Mouse (Mus musculus): Measurements from ENCODE around the gene Pde1c. TPM values are rescaled to one million over a fixed set of nuclear protein-coding genes. Genes with fewer than 3 reads are reported as not detected.
A peak's percentile ranks its signal among the peaks of the same experiment; 100 is the strongest.

Gene Pde1c
- polyA plus RNA-seq, 1 experiment from 2014 or later, result 3.4 TPM

GRCm38 (mm10) chr6:56416191-56416590, 152.7 kb downstream of the Pde1c start:
- H3K27ac ChIP-seq (replicated peaks), result no peak overlapping the region
- H3K9me3 ChIP-seq (replicated peaks), result no peaks in the 10 kb centered on the region
- whole genome bisulfite sequencing, result 81% methylated on average over 4 of the region's 4 CpGs
- no peak for DNase-seq (ENCODE audit: low spot score)
- no peak overlapping the region for H3K4me3 ChIP-seq
- H3K36me3 ChIP-seq, result no peaks in the 10 kb centered on the region
- no peaks in the 10 kb centered on the region for H3K27me3 ChIP-seq (ENCODE audit: low read depth, poor library complexity, severe bottlenecking)
- H3K4me1 ChIP-seq, result no peaks in the 10 kb centered on the region

- Histone ChIP-seq H3K4me3 (no peak overlapping the region), H3K27me3 (ENCODE audit: low read depth, poor library complexity, severe bottlenecking) (no peaks in the 10 kb centered on the region), H3K4me1 (no peaks in the 10 kb centered on the region), H3K9me3 (replicated peaks) (no peaks in the 10 kb centered on the region), H3K27ac (replicated peaks) (no peak overlapping the region), H3K36me3 (no peaks in the 10 kb centered on the region)
- DNase-seq (ENCODE audit: low spot score), result no peak
- 85% methylated on average over 5 of the region's 5 CpGs for WGBS
These were observed 179.7 kb downstream of the Pde1c start for GRCm38 (mm10) chr6:56389178-56389577.

GRCm38 (mm10) chr6:56376359-56376758, 192.5 kb downstream of the Pde1c start:
- Histone ChIP-seq H3K4me3 (no peak overlapping the region), H3K36me3 (no peaks in the 10 kb centered on the region), H3K9me3 (replicated peaks) (no peaks in the 10 kb centered on the region), H3K27ac (replicated peaks) (no peak overlapping the region), H3K4me1 (no peaks in the 10 kb centered on the region), H3K27me3 (ENCODE audit: low read depth, poor library complexity, severe bottlenecking) (no peaks in the 10 kb centered on the region)
- 91% methylated on average over 3 of the region's 3 CpGs for WGBS
- DNase-seq (ENCODE audit: low spot score), result no peak

GRCm38 (mm10) chr6:56374180-56374579, 194.7 kb downstream of the Pde1c start:
- Histone ChIP-seq H3K4me1 (no peaks in the 10 kb centered on the region), H3K9me3 (replicated peaks) (no peaks in the 10 kb centered on the region), H3K36me3 (no peaks in the 10 kb centered on the region), H3K27me3 (ENCODE audit: low read depth, poor library complexity, severe bottlenecking) (no peaks in the 10 kb centered on the region), H3K4me3 (no peak overlapping the region), H3K27ac (replicated peaks) (no peak overlapping the region)
- WGBS, result 89% methylated on average over 5 of the region's 5 CpGs
- no peak for DNase-seq (ENCODE audit: low spot score)

DNA sequence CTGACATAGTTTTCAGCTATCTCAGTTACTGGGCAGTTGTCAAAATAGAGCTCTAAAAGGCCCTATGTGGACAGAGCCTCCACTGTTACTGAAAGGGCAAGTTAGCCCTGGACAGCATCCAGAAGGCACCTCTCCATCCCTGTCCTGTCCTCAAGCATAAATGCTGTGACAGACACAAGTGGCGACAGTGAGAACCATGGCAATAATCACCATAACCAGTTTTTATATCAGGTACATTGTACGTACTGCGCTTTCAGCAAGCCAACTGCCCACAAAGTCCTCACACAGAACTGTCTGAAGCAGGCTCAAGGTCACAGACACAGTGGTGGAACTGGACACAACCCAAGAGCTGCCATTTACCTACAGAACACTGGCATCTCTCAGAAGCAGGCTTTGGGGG, 195.2 kb downstream of the Pde1c start:
- H3K4me1 ChIP-seq, result no peaks in the 10 kb centered on the region
- H3K27me3 ChIP-seq (ENCODE audit: low read depth, poor library complexity, severe bottlenecking), result no peaks in the 10 kb centered on the region
- H3K9me3 ChIP-seq (replicated peaks), result no peaks in the 10 kb centered on the region
- no peak overlapping the region for H3K27ac ChIP-seq (replicated peaks)
- no peak for DNase-seq (ENCODE audit: low spot score)
- 92% methylated on average over 3 of the region's 3 CpGs for WGBS
- no peaks in the 10 kb centered on the region for H3K36me3 ChIP-seq
- H3K4me3 ChIP-seq, result no peak overlapping the region

DNA sequence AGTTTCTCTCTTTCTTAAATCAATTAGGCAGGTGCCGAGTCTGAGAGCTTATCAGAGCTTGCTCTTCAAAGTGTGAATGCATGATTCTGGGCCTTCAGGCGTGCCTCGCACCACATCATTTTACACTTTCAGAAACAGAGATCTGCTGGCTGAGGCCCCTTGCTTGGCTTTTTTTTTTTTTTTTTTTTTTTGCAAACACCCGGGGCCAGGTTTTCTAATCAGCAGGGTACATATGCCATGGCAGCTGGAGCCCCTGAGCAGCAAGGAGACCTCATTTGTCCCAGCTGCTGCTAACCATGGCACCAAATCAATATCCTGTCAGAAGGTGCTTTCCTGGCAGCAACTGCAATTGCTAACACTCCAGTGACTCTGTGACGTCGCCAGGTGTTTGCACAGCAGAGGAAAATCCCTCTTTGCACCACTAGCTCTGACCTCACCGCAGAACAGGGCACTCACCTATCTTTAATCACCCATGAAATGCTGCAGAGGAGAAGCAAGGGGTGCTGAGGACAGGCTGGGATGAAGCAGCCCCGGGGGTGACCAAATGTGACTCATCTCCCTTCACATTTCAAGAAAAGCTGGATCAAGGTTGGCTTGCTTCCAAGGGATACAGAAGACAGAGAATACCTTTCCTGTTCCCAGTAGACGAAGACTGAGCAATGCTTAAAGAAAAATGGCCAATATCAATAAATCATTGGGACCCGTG, 195.7 kb downstream of the Pde1c start:
- Histone ChIP-seq H3K36me3 (no peaks in the 10 kb centered on the region), H3K4me1 (no peaks in the 10 kb centered on the region), H3K9me3 (replicated peaks) (no peaks in the 10 kb centered on the region), H3K27ac (replicated peaks) (no peak overlapping the region), H3K4me3 (no peak overlapping the region), H3K27me3 (ENCODE audit: low read depth, poor library complexity, severe bottlenecking) (no peaks in the 10 kb centered on the region)
- DNase-seq (ENCODE audit: low spot score), result no peak
- 74% methylated on average over 10 of the region's 10 CpGs for WGBS

GRCm38 (mm10) chr6:56369462-56369861, 199.4 kb downstream of the Pde1c start:
- no peaks in the 10 kb centered on the region for H3K36me3 ChIP-seq
- H3K27me3 ChIP-seq (ENCODE audit: low read depth, poor library complexity, severe bottlenecking), result no peaks in the 10 kb centered on the region
- WGBS, result 77% methylated on average over 13 of the region's 13 CpGs
- no peak overlapping the region for H3K4me3 ChIP-seq
- H3K27ac ChIP-seq (replicated peaks), result no peak overlapping the region
- no peaks in the 10 kb centered on the region for H3K4me1 ChIP-seq
- H3K9me3 ChIP-seq (replicated peaks), result no peaks in the 10 kb centered on the region
- no peak for DNase-seq (ENCODE audit: low spot score)

DNA sequence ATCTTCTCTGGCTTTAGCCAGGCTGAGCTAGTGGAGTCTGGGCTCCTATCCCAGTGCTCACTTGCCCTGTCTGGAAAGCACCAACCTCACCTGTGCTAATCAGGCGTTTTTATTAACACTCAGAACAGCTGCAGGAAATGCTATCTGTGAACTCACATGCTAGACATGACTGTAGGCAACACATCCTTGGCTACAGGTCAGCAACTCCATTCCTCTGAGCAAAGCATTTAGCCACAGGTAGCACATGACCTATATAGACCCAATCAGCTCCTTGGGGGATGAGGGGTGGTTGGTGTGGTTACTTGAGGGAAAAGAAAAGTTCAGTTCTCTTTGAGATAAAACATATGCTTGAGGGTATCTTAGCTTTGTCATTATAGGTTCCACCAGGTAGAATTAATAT, 200.8 kb downstream of the Pde1c start:
- no peak overlapping the region for H3K4me3 ChIP-seq
- no peaks in the 10 kb centered on the region for H3K4me1 ChIP-seq
- 74% methylated on average over 1 of the region's 1 CpGs for WGBS
- H3K27ac ChIP-seq (replicated peaks), result no peak overlapping the region
- no peaks in the 10 kb centered on the region for H3K9me3 ChIP-seq (replicated peaks)
- no peak for DNase-seq (ENCODE audit: low spot score)
- peaks cover 3% of the 10 kb centered on the region; the same call in 1 of the 2 replicates for H3K27me3 ChIP-seq (ENCODE audit: low read depth, poor library complexity, severe bottlenecking)
- H3K36me3 ChIP-seq, result no peaks in the 10 kb centered on the region

DNA sequence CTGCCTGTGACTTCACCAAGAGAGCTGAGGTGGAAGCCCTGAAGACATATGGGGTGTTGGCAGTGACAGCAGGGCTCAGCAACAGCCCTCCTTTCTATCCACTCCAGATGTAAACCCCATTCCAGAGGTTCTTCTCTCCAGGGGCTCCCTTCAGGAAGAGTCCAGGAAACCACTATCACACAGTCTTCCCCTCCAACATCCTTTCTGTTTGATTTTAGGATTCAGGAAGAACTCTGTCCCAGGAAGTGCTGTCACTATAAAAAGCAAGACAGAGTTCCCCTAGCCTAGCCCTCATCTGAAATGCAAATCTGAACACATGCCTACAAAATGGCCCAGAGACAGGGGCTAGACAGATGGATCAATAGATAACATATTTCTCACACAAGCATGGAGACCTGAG, 201.6 kb downstream of the Pde1c start:
- H3K27me3 ChIP-seq (ENCODE audit: low read depth, poor library complexity, severe bottlenecking), result peaks cover 9% of the 10 kb centered on the region; the same call in 1 of the 2 replicates
- no peak for DNase-seq (ENCODE audit: low spot score)

DNA sequence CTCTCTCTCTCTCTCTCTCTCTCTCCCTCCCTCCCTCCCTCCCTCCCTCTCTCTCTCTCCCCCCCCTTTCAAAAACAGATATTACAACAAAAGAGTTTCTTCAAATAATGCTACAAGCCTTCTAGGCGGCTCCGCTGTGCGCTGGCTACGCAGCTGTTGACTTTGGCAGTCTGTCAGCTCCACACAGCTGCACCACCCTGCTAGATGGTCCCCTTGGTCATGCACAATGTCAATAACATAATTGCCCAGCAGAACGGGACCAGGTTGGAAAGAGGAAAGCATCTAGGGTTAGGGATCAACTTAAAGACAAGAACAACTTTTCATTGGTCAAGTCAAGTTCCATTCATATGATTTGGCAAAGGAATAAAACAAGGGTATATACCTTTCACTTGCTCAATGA, 206.3 kb downstream of the Pde1c start:
- H3K27me3 ChIP-seq (ENCODE audit: low read depth, poor library complexity, severe bottlenecking), result peaks cover 25% of the 10 kb centered on the region; the same call in 1 of the 2 replicates
- H3K27ac ChIP-seq (replicated peaks), result peak overlapping the region; percentile 85; the same call in 1 of the 2 replicates
- H3K9me3 ChIP-seq (replicated peaks), result no peaks in the 10 kb centered on the region
- DNase-seq (ENCODE audit: low spot score), result no peak
- peaks cover 22% of the 10 kb centered on the region for H3K4me1 ChIP-seq
- H3K36me3 ChIP-seq, result no peaks in the 10 kb centered on the region
- H3K4me3 ChIP-seq, result peak overlapping the region; percentile 66
- WGBS, result 10% methylated on average over 5 of the region's 5 CpGs

More for the DNA sequence above, 201.6 kb downstream of the Pde1c start:
- Histone ChIP-seq H3K36me3 (no peaks in the 10 kb centered on the region), H3K27ac (replicated peaks) (no peak overlapping the region), H3K4me1 (peaks cover 6% of the 10 kb centered on the region), H3K9me3 (replicated peaks) (no peaks in the 10 kb centered on the region), H3K4me3 (no peak overlapping the region)

DNA sequence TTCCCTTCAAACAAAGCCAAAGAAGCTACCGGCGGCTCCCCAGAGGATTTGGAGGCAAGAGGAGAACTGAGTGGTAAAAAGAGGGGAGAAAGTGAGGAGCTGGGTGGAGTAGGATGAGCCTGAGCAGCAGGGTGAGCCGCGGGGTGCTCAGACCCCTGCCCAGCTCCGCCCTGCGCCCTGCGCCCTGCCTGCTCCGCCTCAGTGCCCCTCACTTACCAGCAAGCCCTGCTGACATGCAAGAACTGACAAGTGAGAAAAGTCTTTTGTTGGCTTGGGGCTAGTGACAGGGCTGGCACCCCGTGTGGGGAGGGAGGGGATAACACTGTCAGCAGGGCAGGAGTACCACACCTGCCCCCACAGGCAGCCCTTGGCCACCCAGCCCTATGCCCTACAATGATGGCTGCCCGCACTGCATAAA, 206.8 kb downstream of the Pde1c start:
- Histone ChIP-seq H3K27me3 (ENCODE audit: low read depth, poor library complexity, severe bottlenecking) (peaks cover 25% of the 10 kb centered on the region; the same call in 1 of the 2 replicates), H3K4me1 (peaks cover 22% of the 10 kb centered on the region), H3K27ac (replicated peaks) (peak overlapping the region; percentile 85), H3K36me3 (no peaks in the 10 kb centered on the region), H3K4me3 (peak overlapping the region; percentile 66), H3K9me3 (replicated peaks) (no peaks in the 10 kb centered on the region)
- DNase-seq (ENCODE audit: low spot score), result peak; percentile 73
- WGBS, result 0% methylated on average over 10 of the region's 10 CpGs

GRCm38 (mm10) chr6:56361348-56362127, 207.4 kb downstream of the Pde1c start:
- H3K27me3 ChIP-seq (ENCODE audit: low read depth, poor library complexity, severe bottlenecking), result peaks cover 25% of the 10 kb centered on the region; the same call in 1 of the 2 replicates
- peak overlapping the region; percentile 85 for H3K27ac ChIP-seq (replicated peaks)
- WGBS, result 1% methylated on average over 19 of the region's 19 CpGs
- H3K9me3 ChIP-seq (replicated peaks), result no peaks in the 10 kb centered on the region
- peak overlapping the region; percentile 66 for H3K4me3 ChIP-seq
- H3K36me3 ChIP-seq, result no peaks in the 10 kb centered on the region
- DNase-seq (ENCODE audit: low spot score), result peak; percentile 33
- H3K4me1 ChIP-seq, result peaks cover 22% of the 10 kb centered on the region

DNA sequence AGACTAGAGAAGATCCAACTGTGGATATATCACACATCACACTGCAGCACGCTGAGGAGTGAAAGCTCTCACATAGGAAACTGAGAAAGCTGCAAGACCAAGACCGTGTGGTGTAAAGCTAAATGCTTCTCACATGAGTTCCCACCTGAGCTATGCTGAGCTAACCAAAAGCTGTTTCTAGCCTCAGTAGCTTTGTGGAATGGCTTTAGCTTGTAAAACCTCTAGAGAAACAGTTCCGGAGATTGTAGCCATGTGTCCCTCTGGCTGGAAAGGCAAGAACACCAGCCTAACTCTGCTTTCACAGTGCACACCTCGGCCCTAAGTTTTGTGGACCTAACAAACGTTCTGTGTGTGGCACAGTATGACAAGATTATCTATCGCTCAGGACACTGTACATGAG, 208.8 kb downstream of the Pde1c start:
- no peak overlapping the region for H3K27ac ChIP-seq (replicated peaks)
- no peak overlapping the region for H3K4me3 ChIP-seq
- WGBS, result 70% methylated on average over 6 of the region's 6 CpGs
- DNase-seq (ENCODE audit: low spot score), result no peak
- H3K9me3 ChIP-seq (replicated peaks), result no peaks in the 10 kb centered on the region
- H3K27me3 ChIP-seq (ENCODE audit: low read depth, poor library complexity, severe bottlenecking), result peaks cover 25% of the 10 kb centered on the region; the same call in 1 of the 2 replicates
- peaks cover 22% of the 10 kb centered on the region for H3K4me1 ChIP-seq
- no peaks in the 10 kb centered on the region for H3K36me3 ChIP-seq
